Mouse (Mus musculus): ENCODE results near the gene Vsx2. TPM values are rescaled to one million over a fixed set of nuclear protein-coding genes. Genes with fewer than 3 reads are reported as not detected.

The Vsx2 gene
- total RNA-seq, 2 experiments from 2014 or later, result 0.23 TPM

DNA sequence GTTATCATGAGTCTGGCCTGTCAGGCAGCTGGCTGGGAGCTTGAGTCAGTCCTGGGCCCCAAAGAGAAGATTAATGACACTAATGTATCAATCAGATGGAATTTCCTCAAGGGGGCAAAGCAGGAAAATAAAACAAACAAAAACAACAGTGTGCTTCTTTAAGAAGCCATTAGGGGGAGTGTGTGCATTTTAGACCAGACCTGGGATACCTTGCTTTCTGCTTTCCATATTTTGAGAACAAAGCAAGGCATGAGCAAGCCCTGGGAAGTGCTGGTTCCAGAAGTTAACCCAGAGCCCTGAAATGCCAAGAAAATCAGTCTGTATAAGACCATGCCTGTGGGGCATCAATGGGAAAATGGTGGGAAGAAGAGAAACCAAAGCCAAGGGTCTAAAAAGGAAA lies 51.4 kb downstream of the Vsx2 start:
- Histone ChIP-seq H3K4me3 (no peak overlapping the region), H3K27ac (no peak overlapping the region)
- DNase-seq (ENCODE audit: extremely low spot score in 1 of 2, low spot score in 2 of 2), result no peak
- peak; percentile 70 for TF ChIP-seq CTCF (IDR thresholded peaks at IDR 0.05)
- intact Hi-C loops (cut with DNase I), result no loop called here

DNA sequence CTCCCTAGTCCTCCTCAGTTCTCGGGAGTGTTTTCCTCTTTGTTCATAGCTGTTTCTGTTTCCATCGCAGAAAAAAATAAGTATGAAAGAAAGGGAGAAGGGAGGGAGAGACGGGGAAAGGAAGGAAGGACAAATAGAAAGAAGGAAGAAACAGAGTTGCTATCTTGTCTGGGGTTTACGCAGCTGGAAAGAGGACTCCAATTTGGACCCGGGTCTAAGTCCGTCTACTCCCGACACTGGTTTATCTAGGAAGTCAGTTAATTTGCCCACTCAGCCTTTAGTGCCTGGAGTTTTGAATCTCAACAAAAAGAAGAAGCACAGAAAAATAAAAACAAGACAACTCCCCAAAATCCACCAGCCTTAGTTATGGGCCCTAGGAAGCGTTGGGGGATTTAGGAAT lies 55.0 kb downstream of the Vsx2 start:
- no peak for DNase-seq (ENCODE audit: extremely low spot score in 1 of 2, low spot score in 2 of 2)
- H3K27ac ChIP-seq, result no peak overlapping the region
- H3K4me3 ChIP-seq, result no peak overlapping the region
- no peak for TF ChIP-seq CTCF (IDR thresholded peaks at IDR 0.05)
- intact Hi-C loops (cut with DNase I), result no loop called here

- no peak for TF ChIP-seq CTCF (IDR thresholded peaks at IDR 0.05)
- Histone ChIP-seq H3K4me3 (no peak overlapping the region), H3K27ac (no peak overlapping the region)
- intact Hi-C loops (cut with DNase I), result no loop called here
- DNase-seq (ENCODE audit: extremely low spot score in 1 of 2, low spot score in 2 of 2), result peak in 1 of 2 experiments; percentile 28
These were observed 55.6 kb downstream of the Vsx2 start for GRCm38 (mm10) chr12:84625116-84625515.

GRCm38 (mm10) chr12:84631867-84632266 lies 62.3 kb downstream of the Vsx2 start:
- intact Hi-C loops (cut with DNase I), result no loop called here
- Histone ChIP-seq H3K27ac (no peak overlapping the region), H3K4me3 (no peak overlapping the region)
- no peak for TF ChIP-seq CTCF (IDR thresholded peaks at IDR 0.05)
- no peak for DNase-seq (ENCODE audit: extremely low spot score in 1 of 2, low spot score in 2 of 2)

DNA sequence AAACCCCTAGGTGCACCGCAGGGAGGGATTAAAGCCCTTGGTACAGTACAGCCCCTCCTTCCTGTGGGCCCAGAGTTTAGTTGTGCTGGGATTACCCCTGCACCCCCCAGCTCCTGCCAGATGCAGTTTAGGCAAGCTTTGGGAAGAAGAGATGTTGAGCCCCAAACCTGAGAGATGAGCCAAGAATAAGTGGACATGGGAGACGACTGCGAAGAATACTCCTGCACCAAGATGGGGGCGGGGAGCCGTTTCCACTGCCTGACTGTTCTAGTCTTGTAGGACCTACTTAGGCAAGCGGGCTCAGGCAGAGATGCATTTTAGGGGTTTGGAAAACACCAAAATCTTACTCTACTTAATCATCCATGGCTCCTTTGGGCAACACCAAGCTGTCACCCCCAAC lies 70.7 kb downstream of the Vsx2 start:
- no peak for TF ChIP-seq CTCF (IDR thresholded peaks at IDR 0.05)
- intact Hi-C loops (cut with DNase I), result no loop called here
- no peak for DNase-seq (ENCODE audit: extremely low spot score in 1 of 2, low spot score in 2 of 2)
- Histone ChIP-seq H3K4me3 (no peak overlapping the region), H3K27ac (no peak overlapping the region)

GRCm38 (mm10) chr12:84640654-84641053 lies 71.1 kb downstream of the Vsx2 start, which contains the start of gene Vrtn:
TSS of gene Vrtn (plus strand) at chr12:84641019.
- no peak within 1 kb of the TSS for H3K4me3 ChIP-seq
- no peak within 1 kb of the TSS for H3K27ac ChIP-seq
- intact Hi-C loops (cut with DNase I), result no loop called here
- no peak for DNase-seq (ENCODE audit: extremely low spot score in 1 of 2, low spot score in 2 of 2)
- no peak for TF ChIP-seq CTCF (IDR thresholded peaks at IDR 0.05)

Other genes starting within 250 kb of the Vsx2 start
- 10 to 100 TPM; 27.6 to 30.7 TPM for gene Coq6, start 208.1 kb upstream of the Vsx2 start, total RNA-seq (2021)
- gene Fam161b, start 207.9 kb upstream of the Vsx2 start, total RNA-seq (2021), result 10 to 100 TPM; 10.3 to 12.8 TPM
- gene Entpd5, start 160.7 kb upstream of the Vsx2 start, total RNA-seq (2021), result 10 to 100 TPM; 21.8 to 23.9 TPM
- 10 to 100 TPM; 10.1 TPM for gene Bbof1, start 160.7 kb upstream of the Vsx2 start, total RNA-seq (2021)
- gene Rnf113a2, start 152.6 kb upstream of the Vsx2 start, total RNA-seq (2021), result 10 to 100 TPM; 11.3 to 11.8 TPM
- 10 to 100 TPM; 42.0 to 42.8 TPM for gene Aldh6a1, start 118.8 kb upstream of the Vsx2 start, total RNA-seq (2021)
- 10 to 100 TPM; 22.8 to 23.8 TPM for gene Lin52, start 118.3 kb upstream of the Vsx2 start, total RNA-seq (2021)
- gene Abcd4, start 47.7 kb downstream of the Vsx2 start, total RNA-seq (2021), result 10 to 100 TPM; 10.2 to 11.4 TPM
- not detected for gene Vrtn, start 71.3 kb downstream of the Vsx2 start, total RNA-seq (2021)
- 10 to 100 TPM; 11.7 to 21.3 TPM for gene Syndig1l, start 129.1 kb downstream of the Vsx2 start, total RNA-seq (2021)
- gene Npc2, start 203.4 kb downstream of the Vsx2 start, total RNA-seq (2021), result 10 to 100 TPM; 25.6 to 26.4 TPM
- gene Isca2, start 203.5 kb downstream of the Vsx2 start, total RNA-seq (2021), result 10 to 100 TPM; 55.9 to 57.7 TPM

All from left cerebral cortex, adult 2 months (tissue).